ENCODE assay signal across 18 mouse cellular contexts in the genomic region with DNA sequence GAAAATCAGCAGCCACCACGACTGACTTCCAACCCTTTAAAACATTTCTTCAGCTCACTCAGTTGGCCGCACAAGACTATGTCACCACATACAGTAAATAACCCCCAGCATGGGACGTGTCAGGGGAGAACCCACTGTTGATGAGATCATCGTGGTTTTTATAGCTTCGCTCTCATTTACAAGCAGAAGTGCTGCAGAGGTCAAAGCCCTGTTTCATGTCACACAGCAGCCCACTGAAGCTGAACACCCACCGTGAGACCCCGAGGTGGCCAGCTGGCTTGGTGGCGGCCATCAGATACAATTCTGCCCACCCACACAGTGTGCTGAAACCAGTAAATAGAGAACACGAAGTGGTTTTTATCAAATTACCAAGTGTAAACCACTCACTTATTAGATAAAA.
A peak's percentile ranks its signal among the peaks of the same experiment; 100 is the strongest.
DNase-seq lines count a peak whose midpoint lies in the region; ATAC-seq and TF ChIP-seq lines count a peak whose summit lies in the region.
"Had no signal": no experiment of that assay in that cellular context is flagged by ENCODE, and none has a peak within 500 bp of the region (broad histone marks: within the 10 kb centered on the region; RNA-seq: fewer than 3 reads in every experiment).

No protein-coding gene starts in this region.

- no peak overlapping the region for H3K27ac ChIP-seq in hindbrain, postnatal 0 days
- no peak overlapping the region for H3K27ac ChIP-seq in hindbrain, embryonic 16.5 days (ENCODE audit: low read depth, low read length)
- no peak overlapping the region for H3K27ac ChIP-seq in midbrain, embryonic 10.5 days (replicated peaks)
- H3K27ac ChIP-seq in midbrain, embryonic 15.5 days = no peak overlapping the region
- H3K27ac ChIP-seq: hindbrain, embryonic 10.5 days; liver, embryonic 13.5 days; midbrain, embryonic 12.5 days had no signal

- H3K4me2 ChIP-seq in hindbrain, postnatal 0 days (ENCODE audit: low read depth, low read length) = no peak overlapping the region
- no peak overlapping the region for H3K4me2 ChIP-seq in hindbrain, embryonic 16.5 days (ENCODE audit: low read length)
- H3K4me2 ChIP-seq in midbrain, embryonic 15.5 days = no peak overlapping the region
- H3K4me2 ChIP-seq: liver, embryonic 13.5 days; midbrain, embryonic 12.5 days had no signal

- no peaks in the 10 kb centered on the region for H3K27me3 ChIP-seq in hindbrain, postnatal 0 days (ENCODE audit: insufficient read depth, low read length)
- H3K27me3 ChIP-seq in hindbrain, embryonic 16.5 days (replicated peaks; ENCODE audit: control insufficient read depth, insufficient read depth, low read length) = no peaks in the 10 kb centered on the region
- H3K27me3 ChIP-seq in midbrain, embryonic 10.5 days (ENCODE audit: low read depth, poor library complexity, severe bottlenecking) = no peaks in the 10 kb centered on the region
- H3K27me3 ChIP-seq in midbrain, embryonic 15.5 days (replicated peaks) = no peaks in the 10 kb centered on the region
- H3K27me3 ChIP-seq: liver, embryonic 13.5 days; midbrain, embryonic 12.5 days had no signal

- no peaks in the 10 kb centered on the region for H3K9me3 ChIP-seq in hindbrain, postnatal 0 days (ENCODE audit: low read length)
- no peaks in the 10 kb centered on the region for H3K9me3 ChIP-seq in hindbrain, embryonic 16.5 days (ENCODE audit: control insufficient read depth, low read length)
- no peaks in the 10 kb centered on the region for H3K9me3 ChIP-seq in midbrain, embryonic 10.5 days (replicated peaks)
- no peaks in the 10 kb centered on the region for H3K9me3 ChIP-seq in midbrain, embryonic 15.5 days
- H3K9me3 ChIP-seq: hindbrain, embryonic 10.5 days; liver, embryonic 13.5 days; midbrain, embryonic 12.5 days had no signal

- WGBS in hindbrain, postnatal 0 days = 56% methylated on average over 9 of the region's 9 CpGs
- WGBS in hindbrain, embryonic 16.5 days = 57% methylated on average over 9 of the region's 9 CpGs
- WGBS in midbrain, embryonic 10.5 days = 74% methylated on average over 9 of the region's 9 CpGs
- WGBS in midbrain, embryonic 15.5 days = 76% methylated on average over 9 of the region's 9 CpGs

- DNase-seq in hindbrain, postnatal 0 days (ENCODE audit: low spot score) = peak; percentile 5
- DNase-seq in midbrain, embryonic 10.5 days (ENCODE audit: low spot score) = peak; percentile 16
- peak; percentile 23 for DNase-seq in embryo, embryonic 11.5 days (ENCODE audit: low read depth, low spot score)
- peak; percentile 60 for DNase-seq in mesoderm, embryonic 11.5 days (ENCODE audit: low read depth, low spot score)
- DNase-seq in right cerebral cortex, postnatal 4 days = no peak
- DNase-seq in lung, postnatal 14 days = no peak
- DNase-seq: cerebellum, adult 11-12 months; kidney, adult 11 months; layer of hippocampus, adult 9-11 months; liver, embryonic 13.5 days; lung, postnatal 10 days; right cerebral cortex, postnatal 14 days had no signal

- H3K9ac ChIP-seq in hindbrain, postnatal 0 days (replicated peaks; ENCODE audit: low read length) = no peak overlapping the region
- no peak overlapping the region for H3K9ac ChIP-seq in hindbrain, embryonic 16.5 days (ENCODE audit: low read depth, low read length)
- no peak overlapping the region for H3K9ac ChIP-seq in midbrain, embryonic 15.5 days
- H3K9ac ChIP-seq: liver, embryonic 13.5 days; midbrain, embryonic 12.5 days had no signal

- no peak for TF ChIP-seq CTCF in hindbrain, postnatal 0 days (IDR thresholded peaks at IDR 0.05; ENCODE audit: low read depth)

- no peak overlapping the region for H3K4me3 ChIP-seq in hindbrain, postnatal 0 days (ENCODE audit: low read length)
- H3K4me3 ChIP-seq in hindbrain, embryonic 16.5 days (ENCODE audit: low read length) = no peak overlapping the region
- H3K4me3 ChIP-seq in midbrain, embryonic 10.5 days = no peak overlapping the region
- H3K4me3 ChIP-seq in midbrain, embryonic 15.5 days = no peak overlapping the region
- H3K4me3 ChIP-seq: hindbrain, embryonic 10.5 days; liver, embryonic 13.5 days; midbrain, embryonic 12.5 days; myocyte had no signal

- no peaks in the 10 kb centered on the region for H3K4me1 ChIP-seq in hindbrain, postnatal 0 days (ENCODE audit: insufficient read depth, low read length)
- no peaks in the 10 kb centered on the region for H3K4me1 ChIP-seq in hindbrain, embryonic 16.5 days (ENCODE audit: control insufficient read depth, insufficient read depth, low read depth, low read length)
- H3K4me1 ChIP-seq in midbrain, embryonic 10.5 days = no peaks in the 10 kb centered on the region
- no peaks in the 10 kb centered on the region for H3K4me1 ChIP-seq in midbrain, embryonic 15.5 days
- H3K4me1 ChIP-seq: hindbrain, embryonic 10.5 days; midbrain, embryonic 12.5 days had no signal

- no peaks in the 10 kb centered on the region for H3K36me3 ChIP-seq in hindbrain, postnatal 0 days (ENCODE audit: insufficient read depth, low read length)
- no peaks in the 10 kb centered on the region for H3K36me3 ChIP-seq in hindbrain, embryonic 16.5 days (ENCODE audit: control insufficient read depth, insufficient read depth, low read length)
- no peaks in the 10 kb centered on the region for H3K36me3 ChIP-seq in midbrain, embryonic 10.5 days
- no peaks in the 10 kb centered on the region for H3K36me3 ChIP-seq in midbrain, embryonic 15.5 days (replicated peaks)
- H3K36me3 ChIP-seq: hindbrain, embryonic 10.5 days; liver, embryonic 13.5 days; midbrain, embryonic 12.5 days had no signal

- ATAC-seq in hindbrain, postnatal 0 days = no peak
- ATAC-seq in hindbrain, embryonic 16.5 days = no peak
- ATAC-seq in midbrain, embryonic 15.5 days (replicated peaks) = no peak
- ATAC-seq: forebrain, embryonic 14.5 days had no signal

Comparison
In these comparisons a context has a peak if more than half of its experiments do, and no peak if none do; other contexts are left out.
1. DNase-seq: peak in hindbrain, postnatal 0 days (single experiment), midbrain, embryonic 10.5 days (single experiment), embryo, embryonic 11.5 days (single experiment) and mesoderm, embryonic 11.5 days (single experiment); none in right cerebral cortex, postnatal 4 days (single experiment) and lung, postnatal 14 days (single experiment).